Mouse (Mus musculus) cerebellum, adult 9-10 months (tissue): ENCODE results near the gene Foxi3.
A peak's percentile ranks its signal among the peaks of the same experiment; 100 is the strongest.

Experiments used
- DNase-seq: peaks from one replicate; pipeline ENCODE4 v3.0.0; 2022

Foxi3 gene

GRCm38 (mm10) chr6:70956285-70956912 lies at the start of gene Foxi3:
TSS of gene Foxi3 (plus strand) at chr6:70956531.
- no peak for DNase-seq

- DNase-seq, result no peak
Observed at GRCm38 (mm10) chr6:70909572-70909971, 46.8 kb upstream of the Foxi3 start.

- DNase-seq, result no peak
Observed at GRCm38 (mm10) chr6:70910285-70910684, 46.0 kb upstream of the Foxi3 start.

GRCm38 (mm10) chr6:70911668-70912395 lies 44.5 kb upstream of the Foxi3 start:
- peak; percentile 79 for DNase-seq

- DNase-seq, result no peak
Observed at GRCm38 (mm10) chr6:70912396-70912765, 44.0 kb upstream of the Foxi3 start.

- DNase-seq, result no peak
Observed at GRCm38 (mm10) chr6:70918827-70919226, 37.5 kb upstream of the Foxi3 start, which contains the start of gene Tex37. TSS of gene Tex37 (minus strand) at chr6:70918927.

GRCm38 (mm10) chr6:70921274-70922074 lies 34.9 kb upstream of the Foxi3 start:
- DNase-seq, result peak; percentile 73

GRCm38 (mm10) chr6:70931801-70932200 lies 24.5 kb upstream of the Foxi3 start:
- DNase-seq, result no peak

- no peak for DNase-seq
Observed at GRCm38 (mm10) chr6:70953274-70953673, 3.1 kb upstream of the Foxi3 start.

GRCm38 (mm10) chr6:70954040-70954439 lies 2.3 kb upstream of the Foxi3 start:
- DNase-seq, result peak; percentile 15

- DNase-seq, result peak; percentile 8
Observed at GRCm38 (mm10) chr6:70955291-70955800, 985 bp upstream of the Foxi3 start.

- peak; percentile 4 for DNase-seq
Observed at GRCm38 (mm10) chr6:70955841-70956240, 490 bp upstream of the Foxi3 start.

- no peak for DNase-seq
Observed at GRCm38 (mm10) chr6:70956936-70957335, 605 bp downstream of the Foxi3 start.

- DNase-seq, result no peak
Observed at GRCm38 (mm10) chr6:70957341-70957940, 1.1 kb downstream of the Foxi3 start.

GRCm38 (mm10) chr6:70964116-70964830 lies 7.9 kb downstream of the Foxi3 start:
- DNase-seq, result no peak

- no peak for DNase-seq
Observed at GRCm38 (mm10) chr6:70965694-70966093, 9.4 kb downstream of the Foxi3 start.

- no peak for DNase-seq
Observed at GRCm38 (mm10) chr6:70967422-70967821, 11.1 kb downstream of the Foxi3 start.

GRCm38 (mm10) chr6:70968291-70968690 lies 12.0 kb downstream of the Foxi3 start:
- no peak for DNase-seq

- no peak for DNase-seq
Observed at GRCm38 (mm10) chr6:70973066-70973465, 16.7 kb downstream of the Foxi3 start.

GRCm38 (mm10) chr6:70981036-70981435 lies 24.7 kb downstream of the Foxi3 start:
- no peak for DNase-seq

GRCm38 (mm10) chr6:70982416-70982815 lies 26.1 kb downstream of the Foxi3 start:
- no peak for DNase-seq

- DNase-seq, result no peak
Observed at GRCm38 (mm10) chr6:70986683-70987082, 30.4 kb downstream of the Foxi3 start.
